Mouse (Mus musculus): ENCODE measurements at regions not wholly inside any gene's neighbourhood (a gene's known extent, or its start where the extent isn't known, plus 50 kb on each side); places are given as distances from the start of the nearest gene placed in this dataset.

DNA sequence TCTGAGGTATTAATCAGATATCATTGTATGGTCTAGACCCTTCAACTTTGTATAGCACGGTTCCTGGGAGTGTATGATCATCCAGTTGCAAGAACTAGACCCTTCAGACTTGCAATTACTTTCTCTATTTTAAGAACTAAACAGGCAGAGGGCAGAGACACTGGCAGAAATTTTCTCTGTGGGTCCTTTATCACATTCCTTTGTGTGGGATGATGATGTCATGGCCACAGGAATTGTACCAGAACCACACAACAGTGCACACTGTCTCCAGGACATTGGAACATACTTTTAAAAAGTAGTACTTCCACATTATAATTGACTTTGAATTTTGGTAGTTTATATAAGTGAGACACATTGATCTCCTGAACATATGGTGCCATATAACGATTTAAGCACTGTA, 674.2 kb downstream of the Rfpl4b start:
- DNase-seq: no peak

DNA sequence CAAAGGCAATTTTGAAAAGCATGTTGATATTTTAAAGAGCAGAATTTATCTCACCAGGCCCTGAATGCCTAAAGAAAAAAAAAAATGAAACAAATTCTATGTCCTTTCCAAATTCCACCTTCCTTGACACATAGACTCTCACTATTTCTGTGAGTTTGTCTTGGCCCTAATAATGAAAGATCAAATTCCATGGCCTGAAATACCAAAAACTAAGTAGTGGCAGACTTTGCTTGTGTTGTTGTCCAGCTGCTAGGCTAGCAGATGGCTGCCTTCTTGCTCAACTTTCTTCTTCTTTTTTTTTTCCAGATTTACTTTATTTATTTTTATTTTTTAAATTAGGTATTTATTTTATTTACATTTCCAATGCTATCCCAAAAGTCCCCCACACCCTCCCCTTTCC, 682.4 kb downstream of the Rfpl4b start:
- DNase-seq: no peak

DNA sequence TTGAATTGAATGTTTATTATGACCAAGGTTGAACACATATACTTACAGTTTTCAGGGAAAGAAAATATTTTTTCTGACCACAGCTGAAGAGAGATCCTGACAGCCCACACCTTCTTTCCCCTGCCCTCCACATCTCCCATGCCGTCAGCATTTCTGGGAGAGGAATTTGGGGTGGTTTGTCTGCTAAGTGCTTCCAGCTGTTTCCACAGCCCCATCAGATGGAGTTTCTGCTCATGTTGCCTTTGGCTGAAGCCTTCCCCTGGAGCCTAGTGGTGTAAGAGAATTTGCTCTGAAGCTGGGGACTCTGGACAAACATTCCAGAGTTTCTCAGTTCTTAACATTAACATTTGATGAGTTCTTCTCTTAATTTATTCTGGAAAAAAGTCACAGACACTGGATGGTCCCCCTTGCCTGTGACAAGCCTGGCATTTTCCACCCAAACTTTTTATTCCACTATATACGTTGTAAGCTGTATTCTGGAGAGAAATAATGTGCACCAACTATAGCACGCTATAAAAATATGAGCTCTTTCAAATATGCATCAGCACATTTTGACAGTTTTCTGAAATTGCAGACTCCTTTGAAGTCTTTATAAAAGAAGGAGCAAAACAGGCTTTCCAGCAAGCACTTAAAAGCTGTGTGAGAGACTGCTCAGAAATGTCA, 699.5 kb downstream of the Rfpl4b start:
- no peak for DNase-seq

DNA sequence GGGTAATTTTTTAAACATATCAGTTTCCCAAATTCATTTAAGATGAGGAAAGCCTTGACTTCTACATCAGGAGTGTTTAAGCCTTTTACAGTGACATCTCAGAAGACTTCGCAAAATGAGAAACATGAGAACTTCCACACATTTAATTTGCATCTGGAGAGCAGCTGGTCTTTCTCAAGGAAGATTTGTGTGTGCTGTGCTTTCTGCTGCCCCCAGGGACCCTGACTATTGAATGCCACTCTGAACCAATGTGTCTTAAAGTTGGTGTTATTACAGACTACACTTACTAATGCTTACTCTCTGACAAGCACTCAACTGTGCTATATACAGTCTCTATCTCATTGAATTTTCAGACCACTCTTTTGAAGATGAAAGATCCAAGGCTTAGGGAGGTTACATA, 703.0 kb downstream of the Rfpl4b start:
- DNase-seq: no peak

DNA sequence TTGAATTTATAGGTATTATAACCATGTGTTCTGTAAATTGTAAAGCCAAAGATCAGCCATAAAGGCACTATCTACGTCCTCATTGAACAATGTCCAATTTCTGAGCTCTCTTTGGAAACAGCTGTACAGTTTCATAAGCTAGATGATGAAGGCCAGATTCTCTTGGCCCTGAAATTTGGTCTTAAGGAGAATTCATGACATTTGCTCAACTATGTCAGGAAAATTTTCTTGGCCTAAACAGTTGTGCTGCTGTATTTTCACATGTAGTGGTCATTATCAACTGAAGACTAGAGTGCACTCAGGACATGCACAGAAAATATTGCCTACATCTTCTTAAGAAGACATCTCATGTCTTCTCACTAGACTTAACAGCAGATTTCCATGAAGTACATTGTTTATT, 705.1 kb downstream of the Rfpl4b start:
- DNase-seq: no peak

DNA sequence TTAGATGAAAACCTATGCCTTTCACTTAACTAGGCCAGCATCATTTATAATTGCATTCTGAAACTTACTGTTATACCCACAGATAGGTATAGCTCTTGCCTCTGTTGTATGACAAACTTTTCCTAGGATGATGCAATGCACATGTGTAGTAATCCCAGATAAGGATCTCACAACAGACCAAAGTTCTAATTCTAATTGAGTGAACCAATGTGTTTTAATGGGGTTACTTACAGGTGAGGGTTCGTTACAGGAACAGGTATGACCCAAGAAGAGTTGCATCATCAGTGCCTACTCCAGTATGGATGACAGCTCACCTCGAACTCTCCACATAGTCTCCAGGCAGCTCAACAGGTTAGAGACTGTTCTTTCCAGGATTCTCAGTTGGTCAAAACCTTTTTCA, 707.4 kb downstream of the Rfpl4b start:
- DNase-seq: no peak

DNA sequence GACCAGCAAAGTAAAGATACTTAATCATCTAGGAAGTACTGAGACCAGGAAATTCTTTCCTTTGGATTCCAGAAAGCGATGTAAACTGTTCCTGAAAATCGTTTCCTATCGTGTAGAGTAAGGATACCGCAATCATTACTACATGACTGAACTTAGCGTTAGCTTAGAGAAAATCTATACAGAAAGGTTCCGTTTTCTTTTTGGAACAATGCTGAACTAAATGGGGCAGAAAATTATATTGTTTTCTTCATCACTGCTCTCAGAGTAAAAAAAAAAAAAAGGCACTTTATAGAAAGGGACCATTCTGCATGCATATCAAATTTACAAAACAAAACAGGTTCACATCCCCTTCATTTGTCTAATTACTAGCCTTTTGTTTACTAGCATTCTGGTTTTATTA, 713.0 kb downstream of the Rfpl4b start:
- no peak for DNase-seq

DNA sequence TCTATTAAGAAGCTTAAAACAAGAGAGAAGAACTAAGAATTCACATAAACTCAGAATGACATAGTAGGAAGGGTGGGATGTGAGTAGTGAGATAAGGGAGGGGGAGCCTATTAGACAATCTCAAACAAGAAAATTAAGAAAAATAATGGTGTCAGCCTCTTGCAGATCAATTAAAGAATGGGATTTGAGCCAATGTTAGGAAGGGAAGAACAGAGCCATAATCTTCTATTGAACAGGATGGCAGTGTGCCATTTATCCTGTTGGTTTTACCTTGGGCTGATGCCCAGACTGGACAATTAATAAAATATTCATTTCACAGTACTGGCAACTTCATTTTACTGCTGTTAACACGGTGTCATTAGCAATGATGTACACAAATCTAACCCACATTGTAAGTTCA, 718.0 kb downstream of the Rfpl4b start:
- no peak for DNase-seq

DNA sequence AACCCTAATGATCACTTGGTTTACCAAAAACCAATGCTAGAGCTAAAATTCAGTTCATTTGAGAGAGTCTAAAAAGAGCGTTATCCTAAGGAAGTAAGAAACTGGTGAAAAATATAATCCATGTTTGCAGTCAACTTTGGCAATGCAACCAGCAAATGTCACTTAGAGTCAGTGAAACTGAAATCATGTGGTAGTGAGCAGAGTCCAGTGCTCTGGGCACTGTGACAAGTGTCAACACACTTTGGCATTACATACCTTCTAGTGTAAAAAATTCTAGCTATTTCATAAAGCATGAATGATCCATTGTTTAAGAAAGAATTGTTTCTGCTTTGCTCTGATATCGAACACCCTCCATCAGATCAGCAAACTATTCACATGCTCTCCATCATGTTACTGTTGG, 743.1 kb downstream of the Rfpl4b start:
- no peak for DNase-seq

DNA sequence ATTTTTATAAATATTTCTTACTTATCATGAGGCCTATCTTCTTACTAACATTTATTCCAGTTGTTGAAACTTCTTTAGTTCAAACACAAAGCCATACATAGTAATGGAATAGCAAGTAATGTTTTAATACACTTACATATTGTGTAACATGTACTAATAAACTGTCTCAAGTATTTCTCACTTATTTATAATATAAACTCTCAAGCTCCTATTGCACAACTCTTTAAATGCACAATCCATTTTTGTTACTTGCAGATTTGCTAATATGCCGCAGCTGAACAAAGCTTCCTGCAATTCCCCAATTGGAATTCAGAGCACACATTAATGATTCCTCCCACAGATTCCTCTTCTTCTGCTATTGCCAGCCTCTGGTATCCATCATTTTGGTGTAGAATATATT, 749.2 kb downstream of the Rfpl4b start:
- DNase-seq: no peak

DNA sequence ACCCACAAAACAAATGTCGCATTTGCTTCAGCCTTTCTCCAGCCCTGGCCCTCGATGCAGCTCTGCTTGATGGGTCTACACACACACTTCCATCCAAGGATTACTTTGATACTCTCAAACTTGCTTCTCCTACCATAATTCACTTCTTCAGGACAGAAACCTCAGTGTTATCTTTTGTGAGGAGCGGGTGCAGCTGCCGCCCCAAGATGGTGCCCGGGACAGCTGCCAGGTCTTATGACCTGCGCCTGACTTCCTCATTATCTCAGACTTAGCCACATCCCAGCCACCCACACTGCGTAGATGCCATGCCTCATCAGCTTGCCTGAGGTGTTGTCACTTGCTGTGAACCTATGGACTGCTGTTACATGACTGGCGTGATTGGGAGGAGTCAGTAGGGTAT, 762.5 kb downstream of the Rfpl4b start:
- DNase-seq: no peak

DNA sequence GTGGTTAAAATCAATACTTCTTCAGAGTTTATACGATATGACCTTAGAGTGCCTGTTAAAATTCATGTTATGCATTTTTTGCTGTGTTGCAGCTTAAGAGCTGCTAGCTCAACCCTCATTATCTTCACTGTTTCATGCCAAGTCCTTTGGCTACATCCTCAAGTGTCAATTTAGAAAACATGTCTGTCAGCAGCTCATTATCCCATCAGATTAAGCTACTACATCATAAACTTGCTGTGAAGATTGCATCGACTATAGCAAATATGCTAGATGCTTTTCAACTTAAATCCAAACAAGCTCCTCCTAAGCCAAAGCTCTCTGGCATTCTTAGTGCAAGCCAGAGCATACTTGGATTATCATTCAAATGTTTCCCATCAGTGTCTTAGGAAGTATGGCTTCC, 811.1 kb downstream of the Rfpl4b start:
- no peak for DNase-seq

DNA sequence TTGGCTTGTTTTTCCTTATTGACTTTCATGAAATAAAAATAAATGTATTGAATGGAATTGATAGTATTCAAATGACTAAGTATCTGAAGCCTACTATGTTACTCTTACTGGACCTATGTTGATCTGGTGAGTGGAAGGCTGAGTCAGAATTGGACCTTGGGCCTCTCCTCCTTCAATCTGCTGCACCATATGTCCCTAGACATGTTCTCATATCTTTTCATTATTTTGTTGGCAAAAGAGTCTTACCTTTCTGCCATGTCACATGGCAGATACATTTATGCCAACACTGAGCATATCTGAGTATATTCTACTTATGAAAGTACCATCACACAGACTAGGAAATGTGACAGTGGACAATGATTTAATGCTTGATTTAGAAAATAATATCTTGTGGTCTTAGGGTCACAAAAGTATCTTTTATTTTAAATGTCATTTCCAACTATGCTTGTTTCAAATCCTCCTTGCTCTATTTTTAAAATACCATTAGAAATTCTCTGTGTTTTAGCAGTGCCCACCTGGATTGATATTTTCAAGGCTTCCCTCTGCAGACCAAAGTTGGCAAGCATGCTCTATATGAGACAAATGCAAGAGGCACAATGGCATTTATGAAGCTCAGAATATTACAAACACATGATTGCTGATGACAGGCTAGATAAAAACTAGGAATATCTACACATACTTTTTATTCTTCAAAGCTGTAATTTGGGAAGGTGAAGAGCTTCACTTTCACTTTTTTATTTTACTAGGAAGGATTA, 825.7 kb downstream of the Rfpl4b start:
- no peak for DNase-seq

DNA sequence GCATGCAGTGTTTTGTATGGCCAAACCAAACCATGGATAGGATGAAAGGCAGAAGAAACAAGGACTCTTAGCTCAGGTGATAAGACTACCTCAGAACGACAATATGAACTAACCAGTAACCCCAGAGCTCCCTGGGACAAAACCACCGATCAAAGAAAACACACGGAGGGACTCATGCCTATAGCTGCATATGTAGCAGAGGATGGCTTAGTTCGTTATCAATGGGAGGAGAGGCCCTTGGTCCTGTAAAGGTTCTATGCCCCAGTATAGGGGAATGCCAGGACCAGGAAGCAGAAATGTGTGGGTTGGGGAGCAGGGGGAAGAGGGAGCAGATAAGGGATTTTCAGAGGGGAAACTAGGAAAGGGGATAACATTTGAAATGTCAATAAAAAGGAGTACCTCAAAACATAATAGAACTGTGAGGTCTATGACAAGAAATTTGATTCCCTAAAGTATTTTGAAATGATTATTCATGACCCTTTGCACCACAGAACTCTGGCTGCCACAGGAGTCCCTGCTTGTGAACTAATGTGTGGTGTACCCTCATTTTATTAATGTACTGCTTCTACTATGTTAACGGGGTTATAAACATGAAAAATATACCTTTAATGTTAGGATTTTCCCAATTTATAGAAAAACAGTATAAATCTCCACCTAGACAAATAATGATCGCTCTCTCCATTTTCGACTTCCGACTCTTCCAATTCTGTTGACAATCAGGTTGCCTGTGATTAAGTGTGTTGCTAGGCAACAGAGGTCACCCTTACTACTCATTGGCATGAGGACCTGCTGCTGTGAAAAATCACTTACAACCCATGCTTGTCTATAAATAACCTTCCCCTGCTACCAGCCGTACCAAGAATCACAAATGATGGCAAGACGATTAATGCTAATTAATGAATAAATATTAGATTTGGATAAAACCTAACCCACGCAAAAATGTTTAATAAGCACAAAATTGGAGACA, 833.0 kb downstream of the Rfpl4b start:
- DNase-seq: no peak

DNA sequence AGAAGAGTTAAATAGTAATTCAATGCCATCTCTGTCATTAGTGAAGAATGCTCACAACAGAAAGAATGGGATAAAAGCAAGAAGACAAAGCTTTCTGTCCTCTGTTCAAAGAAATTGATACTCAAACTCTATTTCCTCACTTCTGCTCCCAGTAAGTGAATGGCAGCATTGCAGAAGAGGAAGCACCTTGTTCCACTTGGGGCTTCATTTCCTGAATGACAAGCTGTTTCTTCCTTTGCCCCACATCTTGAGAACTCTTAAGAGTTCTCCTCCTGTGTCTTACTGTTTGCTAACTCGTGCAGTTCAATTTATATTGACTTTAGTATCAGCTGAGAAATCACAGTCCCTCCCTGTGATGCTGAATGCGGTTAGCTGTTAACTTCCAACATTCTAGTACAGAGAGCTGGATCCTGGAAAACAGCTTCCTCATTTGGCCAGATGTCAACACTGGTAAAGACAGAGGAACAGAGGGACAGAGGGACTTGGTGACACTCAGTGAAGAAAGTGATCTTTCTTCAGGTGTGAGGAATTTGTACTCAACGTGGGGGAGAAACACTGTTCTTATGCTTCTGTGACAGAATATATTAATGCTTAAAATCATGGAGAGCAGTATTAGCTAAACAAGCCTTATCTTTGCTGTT, 840.3 kb upstream of the Marcks start:
- DNase-seq: no peak

DNA sequence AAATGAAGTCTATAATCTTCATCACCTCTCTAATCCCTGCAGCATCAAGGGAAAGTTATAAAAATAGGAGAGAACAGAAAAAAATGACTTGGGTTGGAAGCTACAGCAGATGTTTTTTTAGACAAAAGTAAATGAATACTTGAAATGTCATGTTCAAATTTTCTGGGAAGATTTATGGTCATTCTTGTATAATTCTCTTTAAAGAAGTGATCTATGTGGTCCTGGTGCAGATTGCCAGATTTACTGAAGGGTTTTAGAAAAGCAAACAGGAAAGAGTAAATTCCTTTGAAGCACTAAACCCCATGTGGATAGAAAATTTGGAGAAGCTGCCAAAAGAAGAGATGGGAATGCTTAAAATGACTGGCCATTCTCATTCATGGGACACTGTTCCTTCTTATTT, 821.3 kb upstream of the Marcks start:
- DNase-seq: no peak

DNA sequence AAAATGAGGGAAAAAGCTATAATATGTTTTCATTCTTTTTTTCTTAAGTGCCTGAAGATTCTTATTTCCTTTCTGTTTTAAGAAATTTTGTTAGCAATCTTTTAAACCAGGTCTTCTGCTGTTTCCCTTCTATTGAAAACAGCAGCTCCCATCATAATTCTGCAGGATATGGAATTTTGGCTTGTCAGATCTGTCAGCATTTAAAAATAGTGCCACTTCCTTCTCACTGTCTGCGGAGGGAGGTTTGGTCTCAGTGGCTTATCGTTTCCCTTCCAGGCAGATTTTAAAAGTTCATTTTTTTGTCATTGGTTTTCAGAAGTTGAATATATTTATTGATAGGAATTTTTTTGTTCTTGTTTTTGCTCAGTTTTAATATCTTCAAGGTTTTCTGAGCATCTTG, 776.1 kb upstream of the Marcks start:
- no peak for DNase-seq

DNA sequence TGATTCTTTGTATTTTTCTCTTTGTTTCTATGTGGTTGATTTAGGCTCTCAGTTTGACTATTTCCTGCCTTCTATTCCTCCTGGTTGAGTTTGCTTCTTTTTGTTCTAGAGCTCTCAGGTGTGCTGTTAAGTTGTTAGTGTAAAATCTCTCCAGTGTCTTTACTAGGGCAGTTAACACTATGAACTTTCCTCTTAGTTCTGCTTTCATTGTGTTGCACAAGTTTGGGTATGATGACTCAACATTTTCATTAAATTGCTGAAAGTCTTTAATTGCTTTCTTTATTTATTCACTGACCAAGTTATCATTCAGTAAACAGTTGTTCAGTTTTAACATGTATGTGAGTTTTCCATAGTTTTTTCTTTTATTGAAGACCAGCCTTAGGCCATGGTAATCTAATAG, 772.9 kb upstream of the Marcks start:
- no peak for DNase-seq

DNA sequence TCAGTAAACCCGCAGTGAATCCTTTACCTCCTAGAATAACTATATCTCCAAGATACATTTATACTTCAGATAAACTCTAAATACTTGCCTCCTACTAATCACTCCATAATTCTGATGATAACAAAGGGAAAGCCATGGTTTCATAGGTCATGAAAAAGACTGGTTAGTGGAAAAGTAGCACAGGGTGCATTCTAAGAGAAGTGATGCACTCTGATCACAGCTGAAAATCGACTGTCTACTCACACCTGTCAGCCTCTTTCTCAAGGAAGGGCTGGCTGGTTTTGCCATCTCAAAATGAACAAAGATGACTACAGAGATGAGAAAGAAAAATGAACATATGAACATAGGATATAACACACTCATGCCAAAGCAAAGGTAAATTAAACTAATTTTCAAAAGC, 769.6 kb upstream of the Marcks start:
- no peak for DNase-seq

DNA sequence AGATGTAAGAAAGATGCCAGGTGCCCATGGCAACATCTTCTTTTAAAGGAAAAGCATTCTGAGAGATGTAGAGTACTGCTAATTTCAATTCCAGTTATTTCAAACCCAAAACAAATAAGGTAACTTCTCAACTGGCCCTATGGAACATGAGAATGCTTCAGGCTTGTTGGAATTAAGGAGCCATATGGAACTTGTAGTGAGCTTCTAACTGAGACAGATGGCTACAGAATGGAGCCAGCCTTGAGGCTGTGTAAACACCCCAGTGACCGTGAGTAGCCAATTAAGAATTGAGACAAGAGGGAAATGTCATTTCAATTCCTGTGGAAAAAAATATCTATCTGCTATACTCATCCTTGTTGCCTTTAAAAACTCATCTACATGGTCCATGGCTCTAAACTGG, 769.0 kb upstream of the Marcks start:
- no peak for DNase-seq

DNA sequence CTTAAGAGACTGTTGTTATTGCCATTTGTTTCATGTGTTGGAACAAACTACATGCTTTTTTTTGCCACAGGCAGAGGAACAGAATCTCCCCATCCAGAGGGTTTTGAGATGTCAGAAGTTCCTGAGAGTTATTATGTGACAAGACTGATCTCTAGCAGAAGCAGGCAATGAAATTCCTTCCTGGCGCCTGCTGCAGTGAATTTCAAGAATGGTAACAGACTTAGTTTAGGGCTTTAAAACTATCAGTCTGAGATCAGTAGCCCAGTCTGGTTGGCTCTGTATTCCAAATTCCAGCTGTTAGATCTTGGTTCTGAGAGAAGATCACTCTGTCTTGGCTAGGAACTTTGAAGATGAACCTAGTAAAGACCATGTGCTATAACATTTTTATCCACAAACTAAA, 749.2 kb upstream of the Marcks start:
- no peak for DNase-seq

DNA sequence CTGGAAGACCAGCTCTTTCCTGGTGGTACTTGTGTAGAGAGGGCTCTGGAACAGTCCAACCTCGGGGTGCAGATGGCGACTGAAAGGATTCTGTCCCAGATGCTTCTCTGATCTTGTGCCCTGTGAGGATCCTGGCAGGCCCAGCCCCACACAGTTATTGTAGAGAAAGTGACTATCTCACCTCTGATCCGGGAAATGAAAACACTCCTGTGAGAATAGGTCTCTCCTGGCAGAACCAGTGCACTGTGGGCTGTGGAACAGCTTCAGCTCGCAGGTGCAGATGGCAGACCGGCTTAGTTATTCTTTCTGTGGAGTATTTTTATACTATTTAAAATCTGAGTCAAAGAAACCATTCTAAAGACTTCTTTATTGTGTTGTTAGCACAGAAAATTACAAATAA, 742.1 kb upstream of the Marcks start:
- no peak for DNase-seq

DNA sequence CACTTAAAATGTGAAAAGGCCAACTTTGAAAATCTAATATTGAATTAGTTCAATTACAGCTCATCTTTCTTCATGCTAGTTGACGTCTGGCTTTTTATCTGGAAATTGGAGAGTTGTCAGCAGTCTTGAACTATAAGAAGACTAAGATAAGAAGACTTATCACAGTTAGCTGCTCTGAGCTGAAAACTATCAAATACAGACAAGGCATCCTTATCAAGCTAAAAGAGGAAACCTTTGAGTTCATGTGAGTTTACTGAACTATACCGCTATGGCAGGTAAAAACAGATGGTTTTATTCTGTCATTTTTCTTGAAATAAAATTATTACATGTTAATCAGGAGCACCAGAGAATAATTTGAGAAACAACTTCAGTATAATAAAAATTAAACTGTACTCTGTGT, 735.2 kb upstream of the Marcks start:
- no peak for DNase-seq
